Mouse (Mus musculus) midbrain, embryonic 15.5 days (tissue): ENCODE data around the gene Mon1b. TPM values are rescaled to one million over a fixed set of nuclear protein-coding genes. Genes with fewer than 3 reads are reported as not detected.

ENCODE experiments used
- ATAC-seq: fragments of 200-750 bp; cut with Nextera tagmentation; replicated peaks from 2 replicates; pipeline ENCODE4 v1.8.0; 2017; ENCODE audit warnings: moderate TSS enrichment
- H3K27ac ChIP-seq: fragments of 300-500 bp; sonication (generic); 2 replicates; pipeline ENCODE4 v1.5.1; 2015; ENCODE audit warnings: mild to moderate bottlenecking, inconsistent platforms
- H3K27me3 ChIP-seq: fragments of 300-500 bp; sonication (generic); replicated peaks from 2 replicates; pipeline ENCODE4 v1.6.1; 2015; ENCODE audit warnings: inconsistent platforms
- H3K36me3 ChIP-seq: fragments of 300-500 bp; sonication (generic); replicated peaks from 2 replicates; pipeline ENCODE4 v1.6.1; 2015; ENCODE audit warnings: inconsistent platforms
- H3K4me1 ChIP-seq: fragments of 300-500 bp; sonication (generic); 2 replicates; pipeline ENCODE4 v1.6.1; 2015; ENCODE audit warnings: inconsistent platforms
- H3K4me2 ChIP-seq: fragments of 300-500 bp; sonication (generic); 2 replicates; pipeline ENCODE4 v1.6.1; 2015; ENCODE audit warnings: inconsistent platforms, mild to moderate bottlenecking, moderate library complexity
- H3K4me3 ChIP-seq: fragments of 300-500 bp; sonication (generic); 2 replicates; pipeline ENCODE4 v1.5.1; 2015; ENCODE audit warnings: mild to moderate bottlenecking, inconsistent platforms
- H3K9ac ChIP-seq: fragments of 300-500 bp; sonication (generic); 2 replicates; pipeline ENCODE4 v1.6.1; 2015; ENCODE audit warnings: mild to moderate bottlenecking, inconsistent platforms
- H3K9me3 ChIP-seq: fragments of 300-500 bp; sonication (generic); 2 replicates; pipeline ENCODE4 v1.6.1; 2016; ENCODE audit warnings: inconsistent platforms
- WGBS: fragments of 180-500 bp; shearing (Covaris S2); methylation state at CpG from one replicate; pipeline ENCODE4 v1.1.7; 2015; ENCODE audit warnings: mixed read lengths; 5-methylcytosine and 5-hydroxymethylcytosine counted together
- polyA plus RNA-seq: library from polyadenylated mRNA; unstranded; fragments of >200 nt; fragmentation: Nextera tagmentation; extraction: Ambion mirVana; gene quantifications from 2 replicates; pipeline ENCODE4 v1.2.1, GENCODE M21; 2015

Mon1b gene
- polyA plus RNA-seq, 1 experiment from 2014 or later, result 13.2 TPM

- Histone ChIP-seq H3K4me2 (no peak overlapping the region), H3K9me3 (no peaks in the 10 kb centered on the region), H3K9ac (no peak overlapping the region), H3K27ac (no peak overlapping the region), H3K36me3 (no peaks in the 10 kb centered on the region), H3K4me3 (no peak overlapping the region), H3K27me3 (no peaks in the 10 kb centered on the region), H3K4me1 (no peaks in the 10 kb centered on the region)
- 63% methylated on average over 4 of the region's 4 CpGs for WGBS
- ATAC-seq, result no peak
Observed at GRCm38 (mm10) chr8:113653151-113653550, 17.8 kb downstream of the Mon1b start.

GRCm38 (mm10) chr8:113656154-113656553, 20.8 kb downstream of the Mon1b start:
- H3K27me3 ChIP-seq, result no peaks in the 10 kb centered on the region
- no peak for ATAC-seq
- H3K36me3 ChIP-seq, result no peaks in the 10 kb centered on the region
- no peak overlapping the region for H3K27ac ChIP-seq
- no peaks in the 10 kb centered on the region for H3K4me1 ChIP-seq
- no peak overlapping the region for H3K4me3 ChIP-seq
- no peaks in the 10 kb centered on the region for H3K9me3 ChIP-seq
- H3K9ac ChIP-seq, result no peak overlapping the region
- 89% methylated on average over 5 of the region's 5 CpGs for WGBS
- H3K4me2 ChIP-seq, result no peak overlapping the region

GRCm38 (mm10) chr8:113656681-113657298, 21.4 kb downstream of the Mon1b start:
- 81% methylated on average over 11 of the region's 11 CpGs for WGBS
- no peak for ATAC-seq

GRCm38 (mm10) chr8:113660128-113660527, 24.7 kb downstream of the Mon1b start:
- no peak for ATAC-seq
- Histone ChIP-seq H3K27me3 (no peaks in the 10 kb centered on the region), H3K36me3 (no peaks in the 10 kb centered on the region), H3K4me1 (peaks cover 4% of the 10 kb centered on the region; the same call in 1 of the 2 replicates), H3K4me2 (no peak overlapping the region), H3K4me3 (no peak overlapping the region), H3K9ac (no peak overlapping the region), H3K27ac (no peak overlapping the region), H3K9me3 (no peaks in the 10 kb centered on the region)
- WGBS, result 96% methylated on average over 1 of the region's 1 CpGs

More at GRCm38 (mm10) chr8:113656681-113657298, 21.4 kb downstream of the Mon1b start:
- Histone ChIP-seq H3K27ac (no peak overlapping the region), H3K4me1 (no peaks in the 10 kb centered on the region), H3K9ac (no peak overlapping the region), H3K4me3 (no peak overlapping the region), H3K36me3 (no peaks in the 10 kb centered on the region), H3K4me2 (no peak overlapping the region), H3K9me3 (no peaks in the 10 kb centered on the region), H3K27me3 (no peaks in the 10 kb centered on the region)

- peak; percentile 89 for ATAC-seq
- Histone ChIP-seq H3K4me1 (peaks cover 4% of the 10 kb centered on the region; the same call in 1 of the 2 replicates), H3K4me2 (no peak overlapping the region), H3K36me3 (no peaks in the 10 kb centered on the region), H3K9ac (no peak overlapping the region), H3K9me3 (no peaks in the 10 kb centered on the region), H3K27me3 (no peaks in the 10 kb centered on the region), H3K4me3 (no peak overlapping the region), H3K27ac (no peak overlapping the region)
- WGBS, result 10% methylated on average over 2 of the region's 2 CpGs
Observed at GRCm38 (mm10) chr8:113664544-113664943, 29.2 kb downstream of the Mon1b start.

- ATAC-seq, result peak; percentile 52; the same call in 1 of the 2 replicates
- Histone ChIP-seq H3K9me3 (no peaks in the 10 kb centered on the region), H3K27me3 (no peaks in the 10 kb centered on the region), H3K9ac (no peak overlapping the region), H3K4me2 (no peak overlapping the region), H3K4me1 (peaks cover 4% of the 10 kb centered on the region; the same call in 1 of the 2 replicates), H3K27ac (no peak overlapping the region), H3K36me3 (no peaks in the 10 kb centered on the region), H3K4me3 (no peak overlapping the region)
- 46% methylated on average over 4 of the region's 4 CpGs for WGBS
Observed at GRCm38 (mm10) chr8:113665036-113665435, 29.6 kb downstream of the Mon1b start.

GRCm38 (mm10) chr8:113665951-113666350, 30.6 kb downstream of the Mon1b start:
- 62% methylated on average over 8 of the region's 8 CpGs for WGBS
- Histone ChIP-seq H3K4me2 (no peak overlapping the region), H3K9me3 (no peaks in the 10 kb centered on the region), H3K4me3 (no peak overlapping the region), H3K27ac (no peak overlapping the region), H3K9ac (no peak overlapping the region), H3K36me3 (no peaks in the 10 kb centered on the region), H3K4me1 (peaks cover 4% of the 10 kb centered on the region; the same call in 1 of the 2 replicates), H3K27me3 (no peaks in the 10 kb centered on the region)
- ATAC-seq, result no peak

GRCm38 (mm10) chr8:113666714-113667432, 31.5 kb downstream of the Mon1b start:
- Histone ChIP-seq H3K9me3 (no peaks in the 10 kb centered on the region), H3K27ac (no peak overlapping the region), H3K4me1 (peaks cover 4% of the 10 kb centered on the region; the same call in 1 of the 2 replicates), H3K9ac (no peak overlapping the region), H3K27me3 (no peaks in the 10 kb centered on the region), H3K36me3 (no peaks in the 10 kb centered on the region), H3K4me2 (no peak overlapping the region), H3K4me3 (no peak overlapping the region)
- no peak for ATAC-seq
- WGBS, result 71% methylated on average over 16 of the region's 16 CpGs

- ATAC-seq, result no peak
- Histone ChIP-seq H3K36me3 (no peaks in the 10 kb centered on the region), H3K9ac (no peak overlapping the region), H3K4me2 (no peak overlapping the region), H3K27ac (no peak overlapping the region), H3K4me3 (no peak overlapping the region), H3K27me3 (no peaks in the 10 kb centered on the region), H3K4me1 (peaks cover 2% of the 10 kb centered on the region; the same call in 1 of the 2 replicates), H3K9me3 (no peaks in the 10 kb centered on the region)
- 91% methylated on average over 10 of the region's 10 CpGs for WGBS
Observed at GRCm38 (mm10) chr8:113669924-113670323, 34.5 kb downstream of the Mon1b start.

- Histone ChIP-seq H3K4me1 (no peaks in the 10 kb centered on the region), H3K36me3 (no peaks in the 10 kb centered on the region), H3K9ac (no peak overlapping the region), H3K4me2 (no peak overlapping the region), H3K27ac (no peak overlapping the region), H3K9me3 (no peaks in the 10 kb centered on the region; the same call in 1 of the 2 replicates), H3K27me3 (no peaks in the 10 kb centered on the region), H3K4me3 (no peak overlapping the region)
- ATAC-seq, result no peak
- WGBS, result 75% methylated on average over 11 of the region's 11 CpGs
Observed at GRCm38 (mm10) chr8:113672599-113673255, 37.3 kb downstream of the Mon1b start.

- no peak overlapping the region for H3K4me3 ChIP-seq
- 20% methylated on average over 3 of the region's 3 CpGs for WGBS
- no peaks in the 10 kb centered on the region for H3K4me1 ChIP-seq
- H3K9ac ChIP-seq, result no peak overlapping the region
- H3K36me3 ChIP-seq, result no peaks in the 10 kb centered on the region
- H3K27ac ChIP-seq, result no peak overlapping the region
- no peaks in the 10 kb centered on the region; the same call in 1 of the 2 replicates for H3K9me3 ChIP-seq
- no peaks in the 10 kb centered on the region for H3K27me3 ChIP-seq
- ATAC-seq, result no peak
- H3K4me2 ChIP-seq, result no peak overlapping the region
Observed at GRCm38 (mm10) chr8:113673300-113673699, 37.9 kb downstream of the Mon1b start.

- H3K27ac ChIP-seq, result no peak overlapping the region
- WGBS, result 88% methylated on average over 3 of the region's 3 CpGs
- no peak for ATAC-seq
Observed at GRCm38 (mm10) chr8:113674611-113675010, 39.2 kb downstream of the Mon1b start.

More at GRCm38 (mm10) chr8:113674611-113675010, 39.2 kb downstream of the Mon1b start:
- Histone ChIP-seq H3K4me2 (no peak overlapping the region), H3K9ac (no peak overlapping the region), H3K4me3 (no peak overlapping the region), H3K4me1 (no peaks in the 10 kb centered on the region), H3K36me3 (no peaks in the 10 kb centered on the region), H3K9me3 (no peaks in the 10 kb centered on the region; the same call in 1 of the 2 replicates), H3K27me3 (no peaks in the 10 kb centered on the region)
